Mouse (Mus musculus) embryo, embryonic 9.5 days (tissue): ENCODE measurements at regions not wholly inside any gene's neighbourhood (a gene's known extent, or its start where the extent isn't known, plus 50 kb on each side); places are given as distances from the start of the nearest gene placed in this dataset.
A peak's percentile ranks its signal among the peaks of the same experiment; 100 is the strongest.
"Not testable (repeated sequence)": the region's sequence is repeated elsewhere in the genome, so short reads cannot be mapped to it uniquely, and the experiment has no call there.

Experiments used
- DNase-seq: peaks from one replicate; pipeline ENCODE4 v3.0.0-alpha.2; 2017; ENCODE audit errors: extremely low spot score

- DNase-seq, result peak; percentile 58
Measured at GRCm38 (mm10) chr6:50821401-50822235, 167.4 kb upstream of the Npvf start.

GRCm38 (mm10) chr6:50822236-50823151 is 168.3 kb upstream of the Npvf start:
- no peak for DNase-seq

- peak; percentile 56 for DNase-seq
Measured at GRCm38 (mm10) chr6:50823220-50823910, 169.1 kb upstream of the Npvf start.

GRCm38 (mm10) chr6:50824466-50824865 is 170.2 kb upstream of the Npvf start:
- DNase-seq, result no peak

GRCm38 (mm10) chr6:50831725-50832124 is 177.5 kb upstream of the Npvf start:
- no peak for DNase-seq

GRCm38 (mm10) chr6:50835997-50836625 is 181.9 kb upstream of the Npvf start:
- DNase-seq, result no peak

- DNase-seq, result no peak
Measured at GRCm38 (mm10) chr6:50840826-50841225, 186.6 kb upstream of the Npvf start.

GRCm38 (mm10) chr6:50845246-50845645 is 191.0 kb upstream of the Npvf start:
- DNase-seq, result not testable (repeated sequence)

GRCm38 (mm10) chr6:50846740-50847516 is 192.7 kb upstream of the Npvf start:
- no peak for DNase-seq

GRCm38 (mm10) chr6:50847548-50847947 is 193.3 kb upstream of the Npvf start:
- DNase-seq, result no peak

- no peak for DNase-seq
Measured at GRCm38 (mm10) chr6:50859162-50859561, 204.9 kb upstream of the Npvf start.

- no peak for DNase-seq
Measured at GRCm38 (mm10) chr6:50877991-50878390, 223.8 kb upstream of the Npvf start.

GRCm38 (mm10) chr6:50882298-50882697 is 228.1 kb upstream of the Npvf start:
- no peak for DNase-seq

GRCm38 (mm10) chr6:50882759-50883158 is 228.5 kb upstream of the Npvf start:
- no peak for DNase-seq

GRCm38 (mm10) chr6:50885031-50885430 is 230.8 kb upstream of the Npvf start:
- no peak for DNase-seq

- DNase-seq, result no peak
Measured at GRCm38 (mm10) chr6:50885771-50886360, 231.6 kb upstream of the Npvf start.

GRCm38 (mm10) chr6:50890370-50891204 is 236.3 kb upstream of the Npvf start:
- peak; percentile 70 for DNase-seq

- DNase-seq, result no peak
Measured at GRCm38 (mm10) chr6:50891205-50891526, 236.9 kb upstream of the Npvf start.

- DNase-seq, result no peak
Measured at GRCm38 (mm10) chr6:50898792-50899191, 244.6 kb upstream of the Npvf start.
